Mouse (Mus musculus) liver, embryonic 11.5 days (tissue): Measurements from ENCODE around the gene Vstm2a. TPM values are rescaled to one million over a fixed set of nuclear protein-coding genes. Genes with fewer than 3 reads are reported as not detected.

Source experiments
- ATAC-seq: fragments of 200-750 bp; cut with Nextera tagmentation; replicated peaks from 2 replicates; pipeline ENCODE4 v1.8.0; 2017; ENCODE audit warnings: moderate number of reproducible peaks, mild to moderate bottlenecking, moderate TSS enrichment, moderate library complexity; ENCODE audit not compliant: low FRiP score
- DNase-seq: peaks from one replicate; pipeline ENCODE4 v3.0.0-alpha.2; 2017; ENCODE audit warnings: low spot score
- H3K27ac ChIP-seq: fragments of 300-500 bp; sonication (generic); 2 replicates; pipeline ENCODE4 v1.5.1; 2014; ENCODE audit warnings: mild to moderate bottlenecking, low read depth, low read length, control low read depth
- H3K27me3 ChIP-seq: fragments of 300-500 bp; sonication (generic); replicated peaks from 2 replicates; pipeline ENCODE4 v1.6.1; 2014; ENCODE audit warnings: low read length, mixed read lengths; ENCODE audit not compliant: control insufficient read depth, insufficient read depth
- H3K36me3 ChIP-seq: fragments of 300-500 bp; sonication (generic); 2 replicates; pipeline ENCODE4 v1.6.1; 2014; ENCODE audit warnings: mild to moderate bottlenecking, low read length, moderate library complexity, mixed read lengths; ENCODE audit not compliant: control insufficient read depth, insufficient read depth
- H3K4me1 ChIP-seq: fragments of 300-500 bp; sonication (generic); replicated peaks from 2 replicates; pipeline ENCODE4 v1.6.1; 2014; ENCODE audit warnings: low read length, mixed read lengths; ENCODE audit not compliant: control insufficient read depth, insufficient read depth
- H3K4me2 ChIP-seq: fragments of 300-500 bp; sonication (generic); 2 replicates; pipeline ENCODE4 v1.6.1; 2014; ENCODE audit warnings: mild to moderate bottlenecking, control low read depth, moderate library complexity
- H3K4me3 ChIP-seq: fragments of 300-500 bp; sonication (generic); 2 replicates; pipeline ENCODE4 v1.5.1; 2014; ENCODE audit warnings: low read depth, low read length, control low read depth
- H3K9ac ChIP-seq: fragments of 300-500 bp; sonication (generic); 2 replicates; pipeline ENCODE4 v1.6.1; 2014; ENCODE audit warnings: low read depth, low read length, control low read depth
- H3K9me3 ChIP-seq: fragments of 300-500 bp; sonication (generic); 2 replicates; pipeline ENCODE4 v1.6.1; 2016; ENCODE audit warnings: low read length, inconsistent platforms, mixed read lengths; ENCODE audit not compliant: control insufficient read depth
- whole genome bisulfite sequencing: fragments of 180-500 bp; shearing (Covaris S2); extraction: QIAGEN DNeasy Blood & Tissue Kit; methylation state at CpG from one replicate; pipeline ENCODE4 v1.1.7; 2014; 5-methylcytosine and 5-hydroxymethylcytosine counted together
- polyA plus RNA-seq: library from polyadenylated mRNA; unstranded; fragments of >200 nt; fragmentation: Nextera tagmentation; extraction: Ambion mirVana; gene quantifications from 2 replicates; pipeline ENCODE4 v1.2.1, GENCODE M21; 2014

Gene Vstm2a
- polyA plus RNA-seq, 1 experiment from 2014 or later = 1.0 TPM

- Histone ChIP-seq H3K4me3 (no peak overlapping the region), H3K4me1 (no peaks in the 10 kb centered on the region), H3K9me3 (no peaks in the 10 kb centered on the region), H3K27me3 (no peaks in the 10 kb centered on the region), H3K27ac (no peak overlapping the region), H3K36me3 (no peaks in the 10 kb centered on the region), H3K9ac (no peak overlapping the region), H3K4me2 (no peak overlapping the region)
- no peak for ATAC-seq
- 62% methylated on average over 1 of the region's 1 CpGs for WGBS
- DNase-seq = no peak
Measured at GRCm38 (mm10) chr11:16299492-16299891, 42.0 kb downstream of the Vstm2a start.

GRCm38 (mm10) chr11:16299960-16300359, 42.4 kb downstream of the Vstm2a start:
- no peak for ATAC-seq
- 57% methylated on average over 1 of the region's 1 CpGs for WGBS

GRCm38 (mm10) chr11:16300709-16301108, 43.2 kb downstream of the Vstm2a start:
- no peak for DNase-seq
- H3K9ac ChIP-seq = no peak overlapping the region
- H3K27me3 ChIP-seq = no peaks in the 10 kb centered on the region
- no peak overlapping the region for H3K4me2 ChIP-seq
- no peak overlapping the region for H3K27ac ChIP-seq
- 74% methylated on average over 2 of the region's 2 CpGs for WGBS
- H3K36me3 ChIP-seq = no peaks in the 10 kb centered on the region
- no peak overlapping the region for H3K4me3 ChIP-seq
- ATAC-seq = no peak
- no peaks in the 10 kb centered on the region for H3K9me3 ChIP-seq
- no peaks in the 10 kb centered on the region for H3K4me1 ChIP-seq

More at GRCm38 (mm10) chr11:16299960-16300359, 42.4 kb downstream of the Vstm2a start:
- DNase-seq = no peak
- H3K36me3 ChIP-seq = no peaks in the 10 kb centered on the region
- H3K4me3 ChIP-seq = no peak overlapping the region
- no peak overlapping the region for H3K4me2 ChIP-seq
- H3K27ac ChIP-seq = no peak overlapping the region
- no peak overlapping the region for H3K9ac ChIP-seq
- H3K27me3 ChIP-seq = no peaks in the 10 kb centered on the region
- no peaks in the 10 kb centered on the region for H3K4me1 ChIP-seq
- no peaks in the 10 kb centered on the region for H3K9me3 ChIP-seq

GRCm38 (mm10) chr11:16315097-16315496, 57.6 kb downstream of the Vstm2a start:
- whole genome bisulfite sequencing = 75% methylated on average over 2 of the region's 2 CpGs
- no peak overlapping the region for H3K27ac ChIP-seq
- no peak for ATAC-seq

GRCm38 (mm10) chr11:16345179-16345578, 87.7 kb downstream of the Vstm2a start:
- Histone ChIP-seq H3K27ac (no peak overlapping the region), H3K27me3 (no peaks in the 10 kb centered on the region), H3K36me3 (no peaks in the 10 kb centered on the region), H3K4me2 (no peak overlapping the region), H3K4me1 (no peaks in the 10 kb centered on the region), H3K9ac (no peak overlapping the region), H3K4me3 (no peak overlapping the region), H3K9me3 (no peaks in the 10 kb centered on the region)
- no peak for ATAC-seq
- no peak for DNase-seq
- WGBS = 44% methylated on average over 3 of the region's 3 CpGs

More at GRCm38 (mm10) chr11:16315097-16315496, 57.6 kb downstream of the Vstm2a start:
- Histone ChIP-seq H3K4me1 (no peaks in the 10 kb centered on the region), H3K9ac (no peak overlapping the region), H3K4me3 (no peak overlapping the region), H3K9me3 (no peaks in the 10 kb centered on the region), H3K27me3 (no peaks in the 10 kb centered on the region), H3K4me2 (no peak overlapping the region), H3K36me3 (no peaks in the 10 kb centered on the region)
- DNase-seq = no peak

- Histone ChIP-seq H3K27me3 (no peaks in the 10 kb centered on the region), H3K27ac (no peak overlapping the region), H3K9me3 (no peaks in the 10 kb centered on the region), H3K9ac (no peak overlapping the region), H3K4me1 (no peaks in the 10 kb centered on the region), H3K4me3 (no peak overlapping the region), H3K36me3 (no peaks in the 10 kb centered on the region), H3K4me2 (no peak overlapping the region)
- ATAC-seq = no peak
- 70% methylated on average over 3 of the region's 3 CpGs for WGBS
- DNase-seq = no peak
Measured at GRCm38 (mm10) chr11:16345676-16346075, 88.2 kb downstream of the Vstm2a start.

GRCm38 (mm10) chr11:16351915-16352314, 94.4 kb downstream of the Vstm2a start:
- Histone ChIP-seq H3K9me3 (no peaks in the 10 kb centered on the region), H3K4me3 (no peak overlapping the region), H3K4me2 (no peak overlapping the region), H3K4me1 (no peaks in the 10 kb centered on the region), H3K27me3 (no peaks in the 10 kb centered on the region), H3K9ac (no peak overlapping the region), H3K36me3 (no peaks in the 10 kb centered on the region), H3K27ac (no peak overlapping the region)
- DNase-seq (no peak), ATAC-seq (no peak)
- WGBS = 84% methylated on average over 4 of the region's 4 CpGs

- Histone ChIP-seq H3K9me3 (no peaks in the 10 kb centered on the region), H3K9ac (no peak overlapping the region), H3K36me3 (no peaks in the 10 kb centered on the region), H3K4me3 (no peak overlapping the region), H3K27ac (no peak overlapping the region), H3K4me1 (no peaks in the 10 kb centered on the region), H3K4me2 (no peak overlapping the region), H3K27me3 (no peaks in the 10 kb centered on the region)
- DNase-seq = no peak
- ATAC-seq = no peak
Measured at GRCm38 (mm10) chr11:16354356-16354755, 96.8 kb downstream of the Vstm2a start.

- Histone ChIP-seq H3K4me1 (no peaks in the 10 kb centered on the region), H3K9ac (no peak overlapping the region), H3K27me3 (no peaks in the 10 kb centered on the region), H3K27ac (no peak overlapping the region), H3K4me3 (no peak overlapping the region), H3K4me2 (no peak overlapping the region), H3K9me3 (no peaks in the 10 kb centered on the region), H3K36me3 (no peaks in the 10 kb centered on the region)
- ATAC-seq (no peak), DNase-seq (no peak)
- 77% methylated on average over 8 of the region's 8 CpGs for WGBS
Measured at GRCm38 (mm10) chr11:16366852-16367587, 109.5 kb downstream of the Vstm2a start.
